Mouse (Mus musculus): Measurements from ENCODE around the gene Ang2. TPM values are rescaled to one million over a fixed set of nuclear protein-coding genes. Genes with fewer than 3 reads are reported as not detected.

Gene Ang2
- polyA plus RNA-seq, 1 experiment from 2014 or later = not detected

- Histone ChIP-seq H3K4me2 (no peak overlapping the region), H3K4me3 (replicated peaks) (no peak overlapping the region), H3K9ac (replicated peaks) (no peak overlapping the region), H3K9me3 (no peaks in the 10 kb centered on the region), H3K27me3 (no peaks in the 10 kb centered on the region), H3K36me3 (no peaks in the 10 kb centered on the region), H3K4me1 (replicated peaks) (no peaks in the 10 kb centered on the region), H3K27ac (no peak overlapping the region)
- no peak for ATAC-seq (ENCODE audit: insufficient number of reproducible peaks, insufficient read depth, low FRiP score, low TSS enrichment, low read depth)
- WGBS = 21% methylated on average over 5 of the region's 5 CpGs
These were observed 49.8 kb downstream of the Ang2 start for GRCm38 (mm10) chr14:51149164-51149563.

- no peak overlapping the region for H3K9ac ChIP-seq (replicated peaks)
- H3K27ac ChIP-seq = no peak overlapping the region
- no peak overlapping the region for H3K4me3 ChIP-seq (replicated peaks)
- no peaks in the 10 kb centered on the region for H3K9me3 ChIP-seq
- H3K4me2 ChIP-seq = no peak overlapping the region
- no peaks in the 10 kb centered on the region for H3K4me1 ChIP-seq (replicated peaks)
- no peaks in the 10 kb centered on the region for H3K36me3 ChIP-seq
- 66% methylated on average over 3 of the region's 3 CpGs for WGBS
- H3K27me3 ChIP-seq = no peaks in the 10 kb centered on the region
- ATAC-seq (ENCODE audit: insufficient number of reproducible peaks, insufficient read depth, low FRiP score, low TSS enrichment, low read depth) = no peak
These were observed 50.9 kb downstream of the Ang2 start for GRCm38 (mm10) chr14:51148006-51148405.

DNA sequence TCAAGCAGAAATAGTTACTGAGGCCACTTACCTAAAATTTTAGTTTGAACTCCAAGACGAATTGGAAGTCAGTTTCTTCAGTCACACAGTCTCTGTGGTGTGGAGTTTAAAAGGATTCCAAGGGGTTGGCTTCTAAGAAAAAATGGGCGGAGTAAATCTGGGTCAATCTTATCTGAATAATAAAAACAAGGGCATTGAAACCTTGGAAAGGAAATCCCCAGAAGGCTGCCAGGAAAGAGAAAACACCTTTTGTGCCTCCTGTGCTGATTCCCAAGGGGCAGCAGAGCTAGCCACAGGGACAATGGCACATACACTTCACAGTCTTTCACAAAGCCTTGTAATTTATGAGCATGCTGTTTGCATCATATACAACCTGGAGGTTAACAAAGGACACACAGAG is 52.3 kb downstream of the Ang2 start, which contains the start of gene Rnase1:
TSS of gene Rnase1 (minus strand) at position 101 of the 400 bp plus-strand sequence.
- H3K4me3 ChIP-seq (replicated peaks) = no peak within 1 kb of the TSS
- H3K4me2 ChIP-seq = no peak within 1 kb of the TSS
- no peak for ATAC-seq (ENCODE audit: insufficient number of reproducible peaks, insufficient read depth, low FRiP score, low TSS enrichment, low read depth)
- H3K4me1 ChIP-seq (replicated peaks) = no peaks in the 10 kb centered on the region
- H3K27ac ChIP-seq = no peak within 1 kb of the TSS
- no peak within 1 kb of the TSS for H3K9ac ChIP-seq (replicated peaks)
- WGBS = 74% methylated on average over 2 of the region's 2 CpGs
- no peaks in the 10 kb centered on the region for H3K9me3 ChIP-seq
- no peaks in the 10 kb centered on the region for H3K27me3 ChIP-seq
- H3K36me3 ChIP-seq = no peaks in the 10 kb centered on the region

- no peak overlapping the region for H3K4me2 ChIP-seq
- H3K9ac ChIP-seq (replicated peaks) = no peak overlapping the region
- H3K9me3 ChIP-seq = no peaks in the 10 kb centered on the region
- H3K36me3 ChIP-seq = no peaks in the 10 kb centered on the region
- WGBS = 85% methylated on average over 6 of the region's 6 CpGs
- H3K27me3 ChIP-seq = no peaks in the 10 kb centered on the region
- H3K27ac ChIP-seq = no peak overlapping the region
- H3K4me3 ChIP-seq (replicated peaks) = no peak overlapping the region
- H3K4me1 ChIP-seq (replicated peaks) = no peaks in the 10 kb centered on the region
- no peak for ATAC-seq (ENCODE audit: insufficient number of reproducible peaks, insufficient read depth, low FRiP score, low TSS enrichment, low read depth)
These were observed 53.4 kb downstream of the Ang2 start for GRCm38 (mm10) chr14:51145521-51145920.

Other genes with a start within 250 kb of the Ang2 start
- 0.74 and 0.78 TPM in 2 replicates for gene Pnp2, start 243.2 kb downstream of the Ang2 start, polyA plus RNA-seq (2016; fragmentation: Nextera tagmentation; extraction: Ambion mirVana)
- gene Rnase10, start 191.4 kb downstream of the Ang2 start, polyA plus RNA-seq (2016; fragmentation: Nextera tagmentation; extraction: Ambion mirVana) = not detected in 2 replicates
- not detected in 2 replicates for gene Rnase9, start 157.3 kb downstream of the Ang2 start, polyA plus RNA-seq (2016; fragmentation: Nextera tagmentation; extraction: Ambion mirVana)
- gene Rnase11, start 149.0 kb downstream of the Ang2 start, polyA plus RNA-seq (2016; fragmentation: Nextera tagmentation; extraction: Ambion mirVana) = not detected in 2 replicates
- gene Rnase12, start 141.5 kb downstream of the Ang2 start, polyA plus RNA-seq (2016; fragmentation: Nextera tagmentation; extraction: Ambion mirVana) = 0.44 TPM in 1 of 2 replicates, not detected in the other
- gene Olfr750, start 124.7 kb downstream of the Ang2 start, polyA plus RNA-seq (2016; fragmentation: Nextera tagmentation; extraction: Ambion mirVana) = not detected in 2 replicates
- gene Rnase4, start 108.1 kb downstream of the Ang2 start, polyA plus RNA-seq (2016; fragmentation: Nextera tagmentation; extraction: Ambion mirVana) = 14.1 and 15.8 TPM in 2 replicates
- 3.1 and 3.7 TPM in 2 replicates for gene Ang, start 108.0 kb downstream of the Ang2 start, polyA plus RNA-seq (2016; fragmentation: Nextera tagmentation; extraction: Ambion mirVana)
- not detected in 2 replicates for gene Eddm3b, start 84.7 kb downstream of the Ang2 start, polyA plus RNA-seq (2016; fragmentation: Nextera tagmentation; extraction: Ambion mirVana)
- 0.33 and 0.51 TPM in 2 replicates for gene Rnase6, start 75.2 kb downstream of the Ang2 start, polyA plus RNA-seq (2016; fragmentation: Nextera tagmentation; extraction: Ambion mirVana)
- not detected in 2 replicates for gene Rnase1, start 52.4 kb downstream of the Ang2 start, polyA plus RNA-seq (2016; fragmentation: Nextera tagmentation; extraction: Ambion mirVana)
- not detected in 2 replicates for gene Rnase2b, start 36.9 kb downstream of the Ang2 start, polyA plus RNA-seq (2016; fragmentation: Nextera tagmentation; extraction: Ambion mirVana)
- gene Ear14, start 4.2 kb upstream of the Ang2 start, polyA plus RNA-seq (2016; fragmentation: Nextera tagmentation; extraction: Ambion mirVana) = not detected in 2 replicates
- gene Rnase2a, start 57.0 kb upstream of the Ang2 start, polyA plus RNA-seq (2016; fragmentation: Nextera tagmentation; extraction: Ambion mirVana) = not detected in 2 replicates
- not detected in 2 replicates for gene Gm7247, start 162.6 kb upstream of the Ang2 start, polyA plus RNA-seq (2016; fragmentation: Nextera tagmentation; extraction: Ambion mirVana)
- not detected in 2 replicates for gene Vmn2r88, start 211.7 kb upstream of the Ang2 start, polyA plus RNA-seq (2016; fragmentation: Nextera tagmentation; extraction: Ambion mirVana)

Data from limb, embryonic 12.5 days (tissue).